Mouse (Mus musculus): ENCODE measurements at regions not wholly inside any gene's neighbourhood (a gene's known extent, or its start where the extent isn't known, plus 50 kb on each side); places are given as distances from the start of the nearest gene placed in this dataset.

DNA sequence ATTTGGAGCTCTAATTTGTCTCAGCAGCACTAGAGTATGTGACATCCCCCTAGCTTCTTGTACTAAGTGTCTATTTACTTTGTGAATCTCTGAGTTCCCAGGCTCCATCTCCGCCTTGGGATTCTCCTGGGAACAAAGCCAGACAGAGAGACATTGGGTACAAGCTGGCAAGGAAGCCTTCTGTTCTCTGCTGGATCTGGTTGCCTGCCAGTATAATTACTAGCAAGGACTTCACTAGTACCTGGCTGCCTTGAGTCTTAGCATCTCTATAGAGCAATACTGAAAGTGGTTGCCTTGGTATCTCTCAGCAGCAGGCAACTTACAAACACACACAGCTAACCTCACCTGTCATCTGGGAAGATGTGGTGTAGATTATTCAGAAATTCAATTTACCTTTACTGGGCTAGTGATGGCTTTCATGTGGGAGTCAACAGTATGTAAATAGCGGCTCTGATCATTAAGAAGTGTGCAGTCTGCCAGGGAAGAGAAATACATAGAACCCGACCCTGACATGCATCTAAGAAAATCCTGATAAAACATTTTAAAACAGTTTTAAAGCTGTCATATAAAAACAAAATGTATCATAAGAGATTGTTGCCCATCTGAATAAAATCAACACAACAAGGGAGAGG lies 283.8 kb downstream of the Kcns3 start:
- TF ChIP-seq EP300 (optimal IDR thresholded peaks at IDR 0.05) (no peak), CTCF (IDR thresholded peaks at IDR 0.05; ENCODE audit: low read depth) (no peak)
